Mouse (Mus musculus): ENCODE measurements at regions not wholly inside any gene's neighbourhood (a gene's known extent, or its start where the extent isn't known, plus 50 kb on each side); places are given as distances from the start of the nearest gene placed in this dataset.

- DNase-seq (ENCODE audit: low spot score in 2 of 2): no peak
- intact Hi-C loops (cut with DNase I): no loop called here
Measured at GRCm38 (mm10) chr2:51073040-51073594, 75.8 kb downstream of the Rnd3 start.

GRCm38 (mm10) chr2:51072346-51072885 is 76.5 kb downstream of the Rnd3 start:
- no peak for DNase-seq (ENCODE audit: low spot score in 2 of 2)
- intact Hi-C loops (cut with DNase I): no loop called here

- no peak for DNase-seq (ENCODE audit: low spot score in 2 of 2)
- intact Hi-C loops (cut with DNase I): no loop called here
Measured at GRCm38 (mm10) chr2:51070902-51071301, 78.0 kb downstream of the Rnd3 start.

GRCm38 (mm10) chr2:51066423-51066831 is 82.5 kb downstream of the Rnd3 start:
- intact Hi-C loops (cut with DNase I): no loop called here
- DNase-seq (ENCODE audit: low spot score in 2 of 2): peak in 1 of 2 experiments; percentile 12

- DNase-seq (ENCODE audit: low spot score in 2 of 2): no peak
- intact Hi-C loops (cut with DNase I): no loop called here
Measured at GRCm38 (mm10) chr2:51065821-51066220, 83.1 kb downstream of the Rnd3 start.

GRCm38 (mm10) chr2:51064821-51065220 is 84.1 kb downstream of the Rnd3 start:
- intact Hi-C loops (cut with DNase I): no loop called here
- no peak for DNase-seq (ENCODE audit: low spot score in 2 of 2)

GRCm38 (mm10) chr2:51062049-51062448 is 86.9 kb downstream of the Rnd3 start:
- intact Hi-C loops (cut with DNase I): no loop called here
- no peak for DNase-seq (ENCODE audit: low spot score in 2 of 2)

GRCm38 (mm10) chr2:51058158-51058557 is 90.8 kb downstream of the Rnd3 start:
- no peak for DNase-seq (ENCODE audit: low spot score in 2 of 2)
- intact Hi-C loops (cut with DNase I): no loop called here

- no peak for DNase-seq (ENCODE audit: low spot score in 2 of 2)
- intact Hi-C loops (cut with DNase I): no loop called here
Measured at GRCm38 (mm10) chr2:51056141-51056731, 92.7 kb downstream of the Rnd3 start.

- intact Hi-C loops (cut with DNase I): no loop called here
- no peak for DNase-seq (ENCODE audit: low spot score in 2 of 2)
Measured at GRCm38 (mm10) chr2:51055339-51055738, 93.6 kb downstream of the Rnd3 start.

GRCm38 (mm10) chr2:51049834-51050170 is 99.1 kb downstream of the Rnd3 start:
- intact Hi-C loops (cut with DNase I): no loop called here
- no peak for DNase-seq (ENCODE audit: low spot score in 2 of 2)

GRCm38 (mm10) chr2:51049101-51049833 is 99.6 kb downstream of the Rnd3 start:
- intact Hi-C loops (cut with DNase I): no loop called here
- DNase-seq (ENCODE audit: low spot score in 2 of 2): no peak

GRCm38 (mm10) chr2:51047520-51047919 is 101.4 kb downstream of the Rnd3 start:
- intact Hi-C loops (cut with DNase I): no loop called here
- no peak for DNase-seq (ENCODE audit: low spot score in 2 of 2)

GRCm38 (mm10) chr2:51045626-51046025 is 103.3 kb downstream of the Rnd3 start:
- DNase-seq (ENCODE audit: low spot score in 2 of 2): no peak
- intact Hi-C loops (cut with DNase I): no loop called here

GRCm38 (mm10) chr2:51041101-51041500 is 107.8 kb downstream of the Rnd3 start:
- no peak for DNase-seq (ENCODE audit: low spot score in 2 of 2)
- intact Hi-C loops (cut with DNase I): no loop called here

GRCm38 (mm10) chr2:51038685-51039084 is 110.2 kb downstream of the Rnd3 start:
- no peak for DNase-seq (ENCODE audit: low spot score in 2 of 2)

GRCm38 (mm10) chr2:51036995-51037394 is 111.9 kb downstream of the Rnd3 start:
- DNase-seq (ENCODE audit: low spot score in 2 of 2): no peak
- intact Hi-C loops (cut with DNase I): no loop called here

More at GRCm38 (mm10) chr2:51038685-51039084, 110.2 kb downstream of the Rnd3 start:
- intact Hi-C loops (cut with DNase I): no loop called here

GRCm38 (mm10) chr2:51036190-51036755 is 112.6 kb downstream of the Rnd3 start:
- intact Hi-C loops (cut with DNase I): no loop called here
- no peak for DNase-seq (ENCODE audit: low spot score in 2 of 2)

GRCm38 (mm10) chr2:51033881-51034280 is 115.0 kb downstream of the Rnd3 start:
- intact Hi-C loops (cut with DNase I): no loop called here
- DNase-seq (ENCODE audit: low spot score in 2 of 2): no peak

- intact Hi-C loops (cut with DNase I): no loop called here
Measured at GRCm38 (mm10) chr2:51022479-51022878, 126.4 kb downstream of the Rnd3 start.

GRCm38 (mm10) chr2:51016129-51016402 is 132.8 kb downstream of the Rnd3 start:
- no peak for DNase-seq (ENCODE audit: low spot score in 2 of 2)
- intact Hi-C loops (cut with DNase I): no loop called here

More at GRCm38 (mm10) chr2:51022479-51022878, 126.4 kb downstream of the Rnd3 start:
- no peak for DNase-seq (ENCODE audit: low spot score in 2 of 2)

Data from left cerebral cortex, postnatal 36 days (tissue).